Mouse (Mus musculus) bone marrow, adult 2 months (tissue): ENCODE results near the gene Myo16.

Source experiments
- CTCF ChIP-seq: fragments of 200-500 bp; IDR thresholded peaks from 2 replicates; pipeline ENCODE4 v1.5.1; 2011; ENCODE audit warnings: low read length, control low read depth; ENCODE audit not compliant: control insufficient read depth, insufficient read depth
- POLR2A ChIP-seq: fragments of 200-500 bp; IDR thresholded peaks from 2 replicates; pipeline ENCODE4 v1.6.1; 2011; ENCODE audit warnings: low read depth, mild to moderate bottlenecking, control low read depth, low read length, borderline replicate concordance; ENCODE audit not compliant: control insufficient read depth

- TF ChIP-seq CTCF (no peak), POLR2A (no peak)
Measured at GRCm38 (mm10) chr8:10177131-10177530, 23.4 kb downstream of the Myo16 start.
